Mouse (Mus musculus) kidney, adult 9 months (tissue): Measurements from ENCODE around the gene Msi2.

ENCODE experiments used
- DNase-seq: peaks from one replicate; pipeline ENCODE4 v3.0.0; 2022

The Msi2 gene

GRCm38 (mm10) chr11:88532016-88532415 lies 186.3 kb downstream of the Msi2 start:
- peak; percentile 79 for DNase-seq

DNA sequence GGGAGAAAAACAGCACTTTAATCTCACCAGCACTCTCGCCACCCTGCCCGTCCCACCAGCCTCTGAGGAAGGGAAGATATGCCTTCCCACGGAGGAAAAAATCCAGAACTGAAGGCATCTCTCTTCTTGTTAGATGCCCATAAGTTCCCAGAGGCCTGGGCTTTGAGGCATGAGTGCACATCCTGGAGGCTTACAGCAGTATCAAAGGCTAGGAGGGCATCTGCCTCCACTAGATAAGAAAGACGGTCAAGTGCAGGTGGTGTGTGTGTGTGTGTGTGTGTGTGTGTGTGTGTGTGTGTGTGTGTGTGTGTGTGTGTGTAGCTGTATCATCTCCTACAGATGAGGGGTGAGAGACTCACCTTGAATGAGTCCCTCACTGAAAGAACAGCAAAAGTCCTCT lies 188.3 kb downstream of the Msi2 start:
- no peak for DNase-seq

GRCm38 (mm10) chr11:88528522-88529101 lies 189.7 kb downstream of the Msi2 start:
- DNase-seq, result peak; percentile 71

DNA sequence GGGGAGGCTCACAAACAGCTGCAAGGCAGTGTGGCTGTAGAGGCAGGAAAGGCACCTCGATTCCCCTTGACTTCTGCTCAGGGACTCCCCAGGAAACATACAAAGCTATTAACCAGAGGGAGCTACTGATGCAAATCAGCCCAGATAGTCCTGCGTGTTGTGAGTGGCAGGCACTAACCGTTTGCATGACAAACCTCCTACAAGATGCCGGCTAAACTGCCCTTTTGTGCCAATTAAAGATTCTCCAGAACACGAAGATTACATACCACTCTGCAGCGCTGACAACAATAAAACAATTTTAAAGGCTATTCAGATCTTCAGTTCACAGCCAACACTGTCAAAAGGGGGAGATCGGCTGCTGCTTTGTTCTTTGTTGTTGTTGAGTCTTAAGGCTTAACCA lies 191.6 kb downstream of the Msi2 start:
- DNase-seq, result no peak

- DNase-seq, result peak; percentile 62
Observed at GRCm38 (mm10) chr11:88524790-88525575, 193.3 kb downstream of the Msi2 start.

GRCm38 (mm10) chr11:88524437-88524789 lies 193.9 kb downstream of the Msi2 start:
- no peak for DNase-seq

GRCm38 (mm10) chr11:88523921-88524320 lies 194.4 kb downstream of the Msi2 start:
- peak; percentile 50 for DNase-seq

DNA sequence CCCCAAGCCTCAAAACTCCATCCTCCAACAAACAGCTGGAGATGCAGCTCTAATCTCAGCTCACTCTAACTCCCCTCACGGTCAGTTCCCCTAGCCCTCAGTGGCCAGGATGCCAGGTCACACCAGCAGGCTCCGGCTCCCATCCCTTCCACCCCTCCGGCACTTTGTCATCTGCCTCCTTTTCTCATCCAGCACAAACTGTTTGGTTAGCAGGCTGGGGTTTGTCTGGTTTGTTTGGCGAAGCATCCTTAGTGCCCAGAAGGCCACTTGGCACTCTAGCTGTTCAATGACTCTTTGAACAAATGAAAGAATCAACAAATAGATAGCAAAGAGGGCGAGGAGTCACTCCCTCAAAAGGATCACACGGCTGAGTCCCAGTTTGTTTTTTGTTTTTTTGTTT lies 194.8 kb downstream of the Msi2 start:
- DNase-seq, result no peak

DNA sequence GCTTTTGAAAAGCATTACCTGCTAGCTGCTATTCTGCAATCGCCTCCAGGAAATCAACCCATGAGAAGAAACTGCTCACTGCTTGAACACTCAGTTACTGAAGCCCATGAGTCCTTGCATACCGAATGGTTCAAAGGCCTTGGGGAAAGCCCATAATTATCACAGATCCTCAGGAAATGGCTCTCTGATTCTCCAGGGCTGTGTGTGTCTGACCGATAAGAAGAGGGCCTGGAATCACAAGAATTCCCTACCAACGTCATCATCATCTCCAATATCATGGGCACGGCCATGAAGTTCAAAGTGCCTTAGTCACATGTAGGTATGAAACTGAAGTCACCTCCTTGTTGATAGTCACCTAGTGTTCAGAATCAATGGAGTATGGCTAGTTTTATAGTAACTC lies 196.2 kb downstream of the Msi2 start:
- no peak for DNase-seq

DNA sequence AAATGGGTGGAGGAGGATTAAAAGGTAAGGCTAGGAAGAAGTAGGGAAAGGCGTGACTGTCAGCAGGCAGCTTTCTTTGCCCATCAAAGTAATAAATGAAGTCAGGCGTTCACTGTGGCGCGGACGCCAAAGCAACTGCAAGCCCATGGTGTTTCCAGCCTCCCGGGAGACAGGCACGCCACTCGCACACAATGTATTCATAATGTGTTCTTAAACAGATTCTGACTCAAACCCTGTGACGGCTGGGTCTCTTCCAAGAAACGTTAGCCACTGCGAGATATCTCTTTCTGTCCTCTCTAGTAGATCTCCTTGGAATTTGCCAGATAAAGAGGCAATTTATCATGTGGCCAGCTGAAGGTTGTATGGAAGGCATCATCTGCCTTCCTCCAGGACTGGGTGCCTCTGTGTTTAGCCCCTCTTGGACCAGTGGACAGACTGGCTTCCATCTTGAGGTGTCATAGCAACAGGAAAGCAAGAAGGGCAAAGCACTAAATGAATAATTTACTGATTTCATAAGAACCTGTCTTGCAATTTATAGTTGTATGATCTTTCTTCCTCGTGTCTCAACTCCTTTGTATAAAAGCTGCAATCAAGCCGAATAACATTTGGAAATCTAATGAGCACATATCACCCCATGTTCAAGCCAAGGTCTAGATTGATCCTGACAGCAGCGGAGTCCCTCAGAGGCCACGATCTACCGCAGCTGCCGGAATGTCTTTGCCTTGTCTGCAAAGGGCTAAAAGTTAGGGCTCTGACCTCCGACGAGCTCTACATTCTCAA lies 197.2 kb downstream of the Msi2 start:
- DNase-seq, result no peak

GRCm38 (mm10) chr11:88518361-88518760 lies 200.0 kb downstream of the Msi2 start:
- DNase-seq, result no peak

DNA sequence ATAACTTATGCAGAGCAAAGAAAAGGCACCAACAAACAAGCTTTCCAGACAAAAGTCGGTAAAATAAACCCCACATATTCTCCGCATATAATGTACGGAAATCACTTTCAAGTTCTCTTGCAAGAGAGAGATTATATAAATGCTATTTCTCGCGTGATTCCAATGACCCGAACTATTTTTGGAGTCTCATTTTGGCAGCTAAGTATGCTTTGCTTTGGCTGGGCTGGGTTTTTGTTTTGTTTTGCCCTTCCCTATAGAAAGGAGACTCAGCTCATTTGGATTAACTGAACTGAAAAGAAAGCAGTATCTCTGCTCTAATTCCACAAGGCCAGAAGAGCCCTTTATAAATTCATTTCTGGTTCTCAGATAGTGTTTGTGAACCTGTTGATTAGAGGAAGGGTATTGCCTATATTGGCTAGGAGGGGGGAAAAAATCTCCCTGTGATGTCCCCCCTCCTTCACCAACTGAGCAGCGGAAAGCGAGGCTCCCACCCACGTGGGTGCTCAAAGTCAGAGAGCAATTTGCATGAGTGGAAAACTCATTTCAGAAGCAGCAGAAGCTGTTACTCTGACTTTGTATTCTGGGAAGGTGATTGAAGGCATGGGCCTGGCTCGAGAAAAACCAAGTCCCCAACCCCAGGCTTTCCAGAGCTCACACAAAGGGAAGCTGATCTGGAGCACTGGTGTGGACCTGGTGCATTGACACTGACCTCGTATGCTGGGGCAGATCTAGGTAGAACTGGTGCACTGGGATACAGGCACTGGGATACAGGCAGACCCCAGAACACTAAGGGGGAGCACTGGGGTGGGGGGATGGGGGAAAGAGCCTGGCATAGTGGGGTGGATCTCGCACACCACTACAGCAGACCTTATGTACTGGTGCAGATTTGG lies 201.5 kb downstream of the Msi2 start:
- DNase-seq, result no peak

DNA sequence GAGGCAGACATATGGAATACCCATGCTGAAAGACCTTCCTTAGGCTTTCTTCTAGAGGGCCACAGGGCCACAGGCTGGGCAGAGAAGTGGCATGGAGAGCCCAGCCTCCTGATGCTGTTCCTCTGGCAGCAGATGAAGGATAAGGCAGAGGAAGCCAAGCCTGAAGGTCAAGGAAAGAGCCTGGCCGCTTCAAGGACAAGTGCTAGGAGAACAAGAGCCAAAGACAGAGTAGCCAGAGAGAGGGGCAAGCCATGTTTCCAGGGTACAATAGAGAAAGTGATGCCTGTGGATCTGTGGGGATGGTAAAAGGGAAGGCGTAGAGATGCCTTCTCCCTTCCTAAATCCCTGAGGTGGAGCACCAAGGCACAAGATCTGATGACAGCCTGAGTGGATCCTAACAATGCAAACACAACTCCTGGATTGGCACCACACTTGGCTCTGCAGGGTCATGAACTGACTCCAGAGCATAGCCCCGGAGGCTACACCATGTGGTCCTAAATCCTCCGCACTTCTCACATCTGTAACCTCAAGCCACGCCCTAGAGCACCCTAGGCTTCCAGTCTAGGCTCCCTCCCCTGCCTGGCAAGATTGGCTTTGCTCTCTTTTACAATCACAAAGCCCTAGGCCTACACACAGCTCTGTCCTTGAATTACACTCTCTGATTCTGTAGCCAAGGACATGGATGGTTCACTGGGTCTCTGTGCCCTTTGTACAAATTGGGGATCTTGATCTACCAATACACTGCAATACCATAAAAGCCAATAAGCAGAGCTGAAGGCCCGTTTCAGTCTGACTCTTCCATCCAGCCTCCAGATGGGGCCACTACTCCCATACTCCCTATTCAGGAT lies 202.4 kb downstream of the Msi2 start:
- DNase-seq, result peak; percentile 48

DNA sequence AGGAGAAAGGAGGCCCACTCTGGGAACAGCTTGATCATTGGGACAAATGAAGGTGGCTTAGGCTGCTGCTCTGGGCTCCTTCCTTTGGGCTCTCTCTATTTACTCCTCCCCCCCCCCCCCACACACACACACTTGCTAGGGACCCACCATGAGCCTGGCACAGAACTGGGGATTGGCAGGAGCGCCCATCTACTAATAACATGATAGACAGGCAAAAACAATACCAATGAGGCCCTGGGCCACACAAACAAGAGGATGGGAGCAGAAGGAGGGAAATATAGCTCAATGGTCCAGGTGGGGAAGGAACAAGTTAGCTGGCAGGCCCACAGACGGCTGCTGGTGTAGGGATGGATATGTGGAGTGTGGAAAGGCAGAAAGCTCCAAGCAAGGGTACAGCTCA lies 203.0 kb downstream of the Msi2 start:
- DNase-seq, result no peak

GRCm38 (mm10) chr11:88514151-88514926 lies 204.0 kb downstream of the Msi2 start:
- DNase-seq, result peak; percentile 92

DNA sequence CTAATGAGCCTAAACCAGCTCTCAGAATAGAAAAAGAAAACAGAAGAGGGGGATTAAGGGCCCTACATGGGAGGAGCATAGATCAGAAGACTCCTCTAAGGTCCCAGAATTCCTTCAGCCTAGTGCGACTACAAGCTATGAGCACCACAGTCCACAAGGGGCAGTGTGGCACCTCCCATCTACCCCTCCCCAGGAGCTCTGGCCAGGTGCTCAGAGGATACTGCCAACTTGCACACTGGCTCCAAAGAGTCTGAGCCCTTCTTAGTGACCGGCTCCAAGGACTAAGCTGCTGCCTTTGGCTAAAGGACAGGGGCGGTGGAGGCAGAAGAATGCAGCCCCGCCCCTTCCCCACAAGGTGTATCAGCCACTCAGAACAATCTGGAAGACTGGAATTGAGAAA lies 205.7 kb downstream of the Msi2 start:
- DNase-seq, result peak; percentile 85

DNA sequence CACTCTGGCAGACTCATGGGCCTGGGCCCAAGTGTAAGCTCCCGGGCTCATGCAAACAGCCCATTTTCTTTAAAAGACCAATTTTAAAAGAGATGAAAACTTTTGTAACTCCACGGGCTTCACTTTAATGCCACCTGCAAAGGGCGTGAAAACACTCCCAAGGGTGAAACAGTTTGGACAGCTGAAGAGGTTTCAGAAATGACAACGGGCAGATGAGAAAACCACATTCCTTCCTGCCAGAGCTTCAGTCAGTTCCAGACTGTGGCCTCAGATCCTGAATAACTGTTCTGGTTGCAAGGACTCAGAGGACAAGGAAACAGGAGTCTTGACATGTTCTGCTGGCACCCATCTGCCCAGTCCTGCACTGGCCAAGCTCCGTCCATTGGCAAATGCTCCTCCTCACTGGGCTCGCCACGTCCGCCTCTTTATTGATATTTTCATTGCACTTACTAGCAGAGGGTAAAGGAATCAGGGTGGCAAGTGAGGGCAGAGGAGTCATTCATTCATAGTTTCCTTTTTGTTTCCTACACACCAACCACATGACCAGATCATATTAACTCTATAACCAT lies 207.9 kb downstream of the Msi2 start:
- DNase-seq, result no peak

- DNase-seq, result no peak
Observed at GRCm38 (mm10) chr11:88509464-88509863, 208.8 kb downstream of the Msi2 start.

DNA sequence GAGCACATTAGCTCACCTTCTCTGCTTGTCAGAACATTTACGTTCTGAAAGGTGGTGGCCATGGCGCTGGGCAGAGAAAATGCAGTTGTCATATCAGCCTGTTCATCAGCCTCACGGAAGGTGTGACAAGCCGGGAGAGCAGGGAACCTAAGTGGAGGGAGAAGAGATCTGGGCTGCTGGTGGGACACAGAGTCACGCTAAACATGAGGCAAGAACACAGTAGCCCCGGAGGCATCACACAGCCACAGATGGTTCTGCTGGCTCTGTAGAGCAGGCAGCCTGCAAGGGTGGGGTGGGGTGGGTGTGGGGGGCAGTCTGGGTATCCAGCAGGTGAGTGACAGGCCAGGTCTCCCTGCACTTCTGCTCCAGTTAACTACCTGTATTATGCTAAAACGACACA lies 210.2 kb downstream of the Msi2 start:
- DNase-seq, result no peak

- DNase-seq, result no peak
Observed at GRCm38 (mm10) chr11:88506544-88507419, 211.5 kb downstream of the Msi2 start.
